Mouse (Mus musculus) Patski (cell line): ENCODE results near the gene Opn1sw. TPM values are rescaled to one million over a fixed set of nuclear protein-coding genes. Genes with fewer than 3 reads are reported as not detected.
"Not testable (repeated sequence)": the region's sequence is repeated elsewhere in the genome, so short reads cannot be mapped to it uniquely, and the experiment has no call there.

Experiments used
- ATAC-seq: fragments of 100-300 bp; one replicate; pipeline ENCODE4 v1.8.0; 2021
- CTCF ChIA-PET: fragments of 350-600 bp; sonication (Branson Sonifier 250); formaldehyde crosslinking; loops from one replicate; lab custom pipeline; 2022; ENCODE audit warnings: inconsistent platforms; lab: Charles Lee
- POLR2A ChIA-PET: fragments of 350-600 bp; sonication (Branson Sonifier 250); formaldehyde crosslinking; loops from one replicate; lab custom pipeline; 2022; ENCODE audit warnings: antibody characterized with exemption, inconsistent platforms; lab: Charles Lee
- DNase-seq: peaks from one replicate; pipeline ENCODE4 v3.0.0-alpha.2; 2011; ENCODE audit warnings: low read depth, low spot score
- H3K27me3 ChIP-seq: fragments of 371-371 bp; one replicate; pipeline ENCODE4 v1.5.1; 2021
- CTCF ChIP-seq: fragments of 100-300 bp; IDR thresholded peaks from one replicate; pipeline ENCODE4 v1.5.1; 2021
- in situ Hi-C: fragments of 300-500 bp; cut with MboI; formaldehyde crosslinking; loops from 3 replicates; pipeline ENCODE4 v1.11.1; 2018; ENCODE audit warnings: low pct_unique_long_range_greater_than_20kb, mixed read lengths
- polyA plus RNA-seq: library from polyadenylated mRNA; unstranded; gene quantifications from one replicate; pipeline ENCODE4 v1.2.3, GENCODE M21; 2021

The Opn1sw gene
- polyA plus RNA-seq, 1 experiment from 2014 or later, result 0.28 TPM

GRCm38 (mm10) chr6:29397575-29397974 lies 9.3 kb upstream of the Opn1sw start:
- in situ Hi-C loops, result no loop called here
- CTCF ChIA-PET, result interaction anchor here (1.8 kb wide), 1 partner anchor 11 kb away, joined by 5 read pairs; no protein-coding TSS in a partner anchor
- no peak for TF ChIP-seq CTCF
- DNase-seq (no peak), ATAC-seq (no peak)
- POLR2A ChIA-PET, result interaction anchor here (1.1 to 2.4 kb wide), 4 partner anchors 11 to 50 kb away, joined by 3 to 17 read pairs (median 5); partner anchors contain the start of gene Calu
- no peaks in the 10 kb centered on the region for H3K27me3 ChIP-seq

GRCm38 (mm10) chr6:29396714-29397540 lies 8.7 kb upstream of the Opn1sw start:
- H3K27me3 ChIP-seq, result no peaks in the 10 kb centered on the region
- POLR2A ChIA-PET, result interaction anchor here (0.9 to 2.4 kb wide), 7 partner anchors 10 to 49 kb away, joined by 3 to 17 read pairs (median 3); partner anchors contain the start of genes Calu and Flnc
- ATAC-seq (peak; percentile 44), DNase-seq (no peak)
- no peak for TF ChIP-seq CTCF
- in situ Hi-C loops, result no loop called here
- CTCF ChIA-PET, result interaction anchor here (1.8 to 2.2 kb wide), 2 partner anchors 11 to 31 kb away, joined by 5 to 7 read pairs; no protein-coding TSS in a partner anchor

DNA sequence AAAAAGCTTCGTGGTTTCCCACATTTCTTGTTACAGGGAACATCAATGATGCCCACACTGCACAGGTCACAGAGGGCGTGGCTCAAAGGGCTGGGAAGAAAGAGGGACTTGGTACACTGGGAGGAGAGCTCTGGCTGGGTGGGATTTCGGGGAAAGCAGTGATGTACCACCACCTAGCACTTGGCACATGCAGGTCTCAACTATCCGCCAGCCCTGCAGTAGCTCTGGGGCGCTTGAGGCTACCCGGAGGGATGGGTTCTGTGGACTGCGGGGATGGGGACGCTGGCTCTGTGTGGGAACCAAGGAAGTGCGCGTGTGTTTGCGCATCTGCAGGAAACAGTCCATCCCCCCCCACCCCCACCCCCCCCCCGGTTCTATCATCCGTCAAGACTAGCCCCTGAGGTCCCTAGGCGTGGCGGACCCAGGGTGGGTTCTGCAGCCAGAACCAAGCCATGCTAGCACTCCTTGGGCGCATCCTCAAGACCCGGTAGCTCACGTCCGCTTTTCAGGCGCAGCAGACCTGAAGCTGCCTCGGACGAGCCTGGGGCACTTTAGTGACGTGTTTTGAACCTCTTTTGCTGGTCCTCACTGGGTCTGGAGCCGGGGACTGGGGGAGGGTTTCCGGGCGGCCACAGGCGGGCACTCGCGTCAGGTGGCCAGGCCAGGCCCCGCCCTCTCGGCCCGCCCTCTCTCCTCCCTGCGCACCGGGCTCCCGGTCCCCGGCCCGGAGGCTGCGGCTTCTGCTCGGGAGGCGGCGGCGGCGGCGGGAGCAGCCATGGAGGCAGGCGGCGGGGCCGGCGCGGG lies 7.8 kb upstream of the Opn1sw start, which contains the start of gene Ccdc136:
Gene Ccdc136 (plus strand): TSS at position 400 of the 804 bp plus-strand sequence.
- H3K27me3 ChIP-seq, result no peaks in the 10 kb centered on the region
- in situ Hi-C loops, result no loop called here
- CTCF ChIA-PET, result interaction anchor here (1.5 to 2.2 kb wide), 3 partner anchors 11 to 32 kb away, joined by 5 to 7 read pairs (median 5); no protein-coding TSS in a partner anchor
- POLR2A ChIA-PET, result interaction anchor here (0.9 to 2.4 kb wide), 7 partner anchors 9 to 39 kb away, joined by 3 to 17 read pairs (median 3); partner anchors contain the start of gene Flnc
- TF ChIP-seq CTCF, result no peak
- no peak for DNase-seq
- ATAC-seq, result peak; percentile 85

- in situ Hi-C loops, result loop anchor here (5.0 kb wide), 2 partner anchors 88 to 258 kb away; no protein-coding TSS in a partner anchor
- no peak for TF ChIP-seq CTCF
- no peak for DNase-seq
- ChIA-PET POLR2A (interaction anchor here (0.7 to 1.2 kb wide), 2 partner anchors 13 to 34 kb away, joined by 3 read pairs; no protein-coding TSS in a partner anchor), CTCF (interaction anchor here (1.5 to 2.2 kb wide), 2 partner anchors 9 to 34 kb away, joined by 5 to 7 read pairs; no protein-coding TSS in a partner anchor)
- ATAC-seq, result no peak
- H3K27me3 ChIP-seq, result no peaks in the 10 kb centered on the region
Measured at GRCm38 (mm10) chr6:29394286-29394685, 6.0 kb upstream of the Opn1sw start.

- TF ChIP-seq CTCF, result no peak
- ChIA-PET CTCF (interaction anchor here (0.7 to 1.9 kb wide), 4 partner anchors 17 to 125 kb away, joined by 3 to 6 read pairs (median 4); no protein-coding TSS in a partner anchor), POLR2A (interaction anchor here (0.7 kb wide), 3 partner anchors 230 to 849 kb away, joined by 3 to 5 read pairs (median 4); no protein-coding TSS in a partner anchor)
- in situ Hi-C loops, result loop anchor here (5.0 kb wide), 2 partner anchors 90 to 260 kb away; no protein-coding TSS in a partner anchor
- H3K27me3 ChIP-seq, result no peaks in the 10 kb centered on the region
- DNase-seq, result no peak
- no peak for ATAC-seq
Measured at GRCm38 (mm10) chr6:29391802-29392201, 3.5 kb upstream of the Opn1sw start.

DNA sequence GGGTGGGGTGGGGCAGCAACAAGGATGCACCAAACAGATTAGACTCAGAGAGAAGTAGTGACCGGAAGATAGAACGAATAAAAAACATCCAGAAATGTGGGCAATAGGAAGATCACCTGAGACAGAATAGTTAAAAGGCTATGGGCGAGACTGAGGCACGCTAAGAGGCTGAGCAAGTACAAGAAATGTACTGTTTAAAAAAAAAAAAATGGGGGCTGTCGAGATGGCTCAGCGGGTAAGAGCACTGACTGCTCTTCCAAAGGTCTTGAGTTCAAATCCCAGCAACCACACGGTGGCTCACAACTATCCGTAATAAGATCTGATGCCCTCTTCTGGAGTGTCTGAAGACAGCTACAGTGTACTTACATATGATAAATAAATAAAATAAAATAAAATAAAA lies 3.0 kb upstream of the Opn1sw start:
- CTCF ChIA-PET, result interaction anchor here (1.9 kb wide), 1 partner anchor 20 kb away, joined by 6 read pairs; no protein-coding TSS in a partner anchor
- in situ Hi-C loops, result loop anchor here (5.0 kb wide), 2 partner anchors 91 to 261 kb away; no protein-coding TSS in a partner anchor
- POLR2A ChIA-PET, result interaction anchor here (0.7 kb wide), 1 partner anchor 231 kb away, joined by 5 read pairs; no protein-coding TSS in a partner anchor
- DNase-seq, ATAC-seq, H3K27me3 ChIP-seq: not testable (repeated sequence)

DNA sequence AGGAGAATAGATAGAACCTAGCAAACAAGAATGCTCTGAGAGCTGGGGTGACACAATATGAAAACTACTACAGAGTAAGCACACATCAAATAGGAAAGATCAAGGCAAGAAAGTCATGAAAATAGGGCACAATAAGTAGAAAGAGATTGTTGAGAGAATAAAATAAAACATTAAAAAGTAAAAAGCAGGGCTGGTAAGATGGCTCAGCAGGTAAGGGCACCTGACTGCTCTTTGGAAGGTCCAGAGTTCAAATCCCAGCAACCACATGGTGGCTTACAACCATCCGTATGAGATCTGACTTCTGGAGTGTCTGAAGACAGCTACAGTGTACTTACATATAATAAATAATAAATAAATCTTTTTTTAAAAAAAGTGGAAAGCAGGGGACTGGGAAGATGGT lies 2.2 kb upstream of the Opn1sw start:
- DNase-seq, H3K27me3 ChIP-seq, CTCF ChIA-PET, POLR2A ChIA-PET, ATAC-seq: not testable (repeated sequence)
- in situ Hi-C loops, result loop anchor here (5.0 kb wide), 2 partner anchors 92 to 262 kb away; no protein-coding TSS in a partner anchor

DNA sequence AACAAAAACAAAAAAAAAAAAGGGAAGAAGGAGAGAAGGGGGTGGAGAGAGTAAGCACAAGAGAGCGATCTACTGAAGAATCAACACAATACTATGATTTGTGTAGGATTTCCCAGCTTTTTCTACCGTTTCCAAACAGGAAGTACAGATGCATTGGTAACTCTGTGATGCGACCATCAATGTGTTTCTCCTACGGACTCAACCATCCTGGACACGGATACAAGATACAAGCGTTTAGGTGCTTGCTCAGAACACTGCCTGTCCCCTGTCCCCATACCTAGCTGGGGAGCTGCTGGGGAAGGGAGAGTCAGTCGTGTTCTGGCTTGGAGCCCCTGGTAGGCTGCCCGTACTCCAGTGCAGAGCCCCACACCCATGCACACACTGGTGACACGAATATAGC lies 1.2 kb upstream of the Opn1sw start:
- ChIA-PET CTCF (no interaction called here), POLR2A (no interaction called here)
- DNase-seq (no peak), ATAC-seq (no peak)
- TF ChIP-seq CTCF, result no peak
- H3K27me3 ChIP-seq, result no peaks in the 10 kb centered on the region
- in situ Hi-C loops, result no loop called here

- ATAC-seq, result peak; percentile 52
- CTCF ChIA-PET, result no interaction called here
- in situ Hi-C loops, result no loop called here
- no peaks in the 10 kb centered on the region for H3K27me3 ChIP-seq
- POLR2A ChIA-PET, result interaction anchor here (0.5 kb wide), 1 partner anchor 274 kb away, joined by 4 read pairs; no protein-coding TSS in a partner anchor
- DNase-seq, result peak; percentile 28
- no peak for TF ChIP-seq CTCF
Measured at GRCm38 (mm10) chr6:29388606-29389080, 375 bp upstream of the Opn1sw start.
